Mouse (Mus musculus): ENCODE results near the gene Gga3.
A peak's percentile ranks its signal among the peaks of the same experiment; 100 is the strongest.

The Gga3 gene

GRCm38 (mm10) chr11:115564064-115564809 is 39.6 kb downstream of the Gga3 start, which contains the start of gene Nup85:
TSS of gene Nup85 (plus strand) at chr11:115564434.
- peak; percentile 99 for DNase-seq (ENCODE audit: low spot score)

GRCm38 (mm10) chr11:115563406-115563805 is 40.4 kb downstream of the Gga3 start:
- DNase-seq (ENCODE audit: low spot score): no peak

- DNase-seq (ENCODE audit: low spot score): no peak
These were observed 48.1 kb downstream of the Gga3 start for GRCm38 (mm10) chr11:115555717-115556116.

- peak; percentile 39 for DNase-seq (ENCODE audit: low spot score)
These were observed 51.1 kb downstream of the Gga3 start for GRCm38 (mm10) chr11:115552783-115553182.

GRCm38 (mm10) chr11:115543571-115543970 is 60.3 kb downstream of the Gga3 start:
- DNase-seq (ENCODE audit: low spot score): no peak

- no peak for DNase-seq (ENCODE audit: low spot score)
These were observed 65.8 kb downstream of the Gga3 start for GRCm38 (mm10) chr11:115538045-115538444.

- no peak for DNase-seq (ENCODE audit: low spot score)
These were observed 66.8 kb downstream of the Gga3 start for GRCm38 (mm10) chr11:115536856-115537568.

GRCm38 (mm10) chr11:115536038-115536681 is 67.7 kb downstream of the Gga3 start, which contains the start of gene Sumo2:
TSS of gene Sumo2 (minus strand) at chr11:115536276.
- DNase-seq (ENCODE audit: low spot score): peak; percentile 99

GRCm38 (mm10) chr11:115535401-115536037 is 68.3 kb downstream of the Gga3 start:
- DNase-seq (ENCODE audit: low spot score): peak; percentile 76

- no peak for DNase-seq (ENCODE audit: low spot score)
These were observed 69.0 kb downstream of the Gga3 start for GRCm38 (mm10) chr11:115534759-115535371.
